Mouse (Mus musculus) hematopoietic stem cell, adult 5-6 weeks (primary cell): ENCODE measurements around the gene Ccser2. TPM values are rescaled to one million over a fixed set of nuclear protein-coding genes. Genes with fewer than 3 reads are reported as not detected.
A peak's percentile ranks its signal among the peaks of the same experiment; 100 is the strongest.

Experiments used
- ATAC-seq, 2 experiments: fragments of 125-278 bp in 1 of 2; replicated peaks in 1 of 2; 2 replicates each; pipeline ENCODE4 v1.8.0; 2016 to 2017; ENCODE audit warnings: inconsistent platforms in 2 of 2, mild to moderate bottlenecking in 2 of 2, moderate number of reproducible peaks in 2 of 2, low read depth in 1 of 2, moderate TSS enrichment in 1 of 2; ENCODE audit not compliant: low FRiP score in 2 of 2, poor library complexity in 2 of 2, severe bottlenecking in 2 of 2, insufficient read depth in 1 of 2, low TSS enrichment in 1 of 2
- total RNA-seq: library from RNA; stranded (forward); fragments of 172-1452, 232-1000 nt; gene quantifications from 2 replicates; pipeline ENCODE4 v1.2.3, GENCODE M21; 2017

Ccser2 gene
- total RNA-seq, 1 experiment from 2014 or later: 23.7 TPM

GRCm38 (mm10) chr14:36957261-36957660 is 11.3 kb downstream of the Ccser2 start:
- ATAC-seq: no peak

- ATAC-seq: no peak
Observed at GRCm38 (mm10) chr14:36956717-36957116, 11.9 kb downstream of the Ccser2 start.

GRCm38 (mm10) chr14:36952687-36953426 is 15.7 kb downstream of the Ccser2 start:
- peak; percentile 79 to 81 for ATAC-seq

- ATAC-seq: peak; percentile 77 to 91
Observed at GRCm38 (mm10) chr14:36952142-36952541, 16.4 kb downstream of the Ccser2 start.

- ATAC-seq: 0 out of 4 replicates have a peak, but pooled peaks of 1 of the 2 experiments have one; percentile 21
Observed at GRCm38 (mm10) chr14:36942716-36943115, 25.9 kb downstream of the Ccser2 start.

- no peak for ATAC-seq
Observed at GRCm38 (mm10) chr14:36937941-36938340, 30.6 kb downstream of the Ccser2 start.

GRCm38 (mm10) chr14:36937080-36937878 is 31.3 kb downstream of the Ccser2 start:
- ATAC-seq: peak in 1 of 2 experiments; percentile 62; a peak in 1 of 4 replicates

- peak; percentile 71 to 77; a peak in 3 of 4 replicates for ATAC-seq
Observed at GRCm38 (mm10) chr14:36932638-36933382, 35.8 kb downstream of the Ccser2 start.

GRCm38 (mm10) chr14:36932038-36932437 is 36.5 kb downstream of the Ccser2 start:
- 0 out of 4 replicates have a peak, but pooled peaks of 1 of the 2 experiments have one; percentile 27 for ATAC-seq

- ATAC-seq: no peak
Observed at GRCm38 (mm10) chr14:36923383-36923782, 45.2 kb downstream of the Ccser2 start.

GRCm38 (mm10) chr14:36921346-36922049 is 47.1 kb downstream of the Ccser2 start:
- no peak for ATAC-seq

- no peak for ATAC-seq
Observed at GRCm38 (mm10) chr14:36919886-36920285, 48.7 kb downstream of the Ccser2 start.

- 0 out of 4 replicates have a peak, but pooled peaks of 1 of the 2 experiments have one; percentile 38 for ATAC-seq
Observed at GRCm38 (mm10) chr14:36919146-36919545, 49.4 kb downstream of the Ccser2 start.

- peak; percentile 18 to 54; a peak in 2 of 4 replicates for ATAC-seq
Observed at GRCm38 (mm10) chr14:36915203-36915602, 53.4 kb downstream of the Ccser2 start.

GRCm38 (mm10) chr14:36914473-36915005 is 54.0 kb downstream of the Ccser2 start:
- no peak for ATAC-seq

- ATAC-seq: 0 out of 4 replicates have a peak, but pooled peaks of 1 of the 2 experiments have one; percentile 29
Observed at GRCm38 (mm10) chr14:36911738-36912137, 56.8 kb downstream of the Ccser2 start.
